Mouse (Mus musculus) embryo, embryonic 11.5 days (tissue): ENCODE measurements around the gene Evpl.

Experiments used
- DNase-seq: peaks from one replicate; pipeline ENCODE4 v3.0.0-alpha.2; 2012; ENCODE audit warnings: low read depth, low spot score

The Evpl gene

DNA sequence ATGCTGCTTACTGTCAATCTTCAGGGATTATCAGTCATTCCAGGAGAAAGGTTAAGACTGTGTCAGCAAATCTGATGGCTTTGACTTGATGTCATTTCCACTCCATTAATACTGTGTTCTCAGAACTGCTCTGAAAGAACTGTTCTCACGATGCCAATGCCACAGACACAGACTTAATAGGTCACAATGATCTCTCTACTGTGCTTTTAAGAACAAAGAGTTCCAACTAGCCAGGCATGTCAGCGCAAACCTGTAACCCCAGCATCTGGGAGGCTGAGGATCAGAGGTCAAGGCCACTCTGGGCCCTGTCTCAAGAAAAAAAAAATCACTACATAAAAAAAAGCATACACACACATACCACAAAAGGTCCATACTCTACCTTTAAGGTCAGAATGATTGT, 65.9 kb downstream of the Evpl start:
- DNase-seq: no peak
